Comparison of ENCODE assay signal across 17 mouse cellular contexts in the genomic region with DNA sequence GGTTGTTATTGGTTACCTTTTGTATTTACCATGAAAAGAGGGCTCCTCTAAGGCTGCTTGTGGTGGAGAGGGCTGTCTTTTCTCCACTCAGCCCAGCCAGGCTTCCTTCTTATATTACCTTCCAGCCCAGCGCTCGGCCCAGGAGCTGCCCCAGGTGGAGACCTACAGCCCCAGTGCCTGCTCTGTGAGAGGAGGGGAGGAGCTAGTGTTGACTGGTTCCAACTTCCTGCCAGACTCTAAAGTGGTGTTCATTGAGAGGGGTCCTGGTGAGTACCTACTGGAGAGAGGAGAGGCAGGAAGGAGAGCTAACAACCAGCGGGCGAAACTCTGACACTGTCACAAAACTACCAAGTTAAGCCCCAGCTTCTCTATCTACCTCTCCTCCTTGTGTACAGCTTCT. TPM values are rescaled to one million over a fixed set of nuclear protein-coding genes. Genes with fewer than 3 reads are reported as not detected.
"Had no signal": no experiment of that assay in that cellular context is flagged by ENCODE, and none has a peak within 500 bp of the region (broad histone marks: within the 10 kb centered on the region; RNA-seq: fewer than 3 reads in every experiment).

No protein-coding gene starts in this region.

- H3K36me3 ChIP-seq: liver, embryonic 15.5 days; midbrain, embryonic 12.5 days; neural tube, embryonic 13.5 days had no signal

- H3K9ac ChIP-seq: liver, embryonic 15.5 days; lung, embryonic 15.5 days; midbrain, embryonic 12.5 days; neural tube, embryonic 13.5 days; stomach, embryonic 15.5 days had no signal

- H3K4me3 ChIP-seq: left cerebral cortex, adult 2 months; limb, embryonic 10.5 days; liver, embryonic 15.5 days; lung, embryonic 15.5 days; midbrain, embryonic 12.5 days; neural tube, embryonic 13.5 days; stomach, embryonic 15.5 days had no signal

- ATAC-seq: inflammation-experienced regulatory T-cells, adult 6 months; intestine, postnatal 0 days; midbrain, embryonic 16.5 days had no signal

- DNase-seq: kidney, adult 8-10 months; kidney, postnatal 36 days; retina, postnatal 1 day; right cerebral cortex, postnatal 4 days; thymus, postnatal 25 days had no signal

- H3K9me3 ChIP-seq: limb, embryonic 10.5 days; liver, embryonic 15.5 days; lung, embryonic 15.5 days; midbrain, embryonic 12.5 days; neural tube, embryonic 13.5 days; stomach, embryonic 15.5 days had no signal

- H3K4me2 ChIP-seq: liver, embryonic 11.5 days; liver, embryonic 15.5 days; lung, embryonic 15.5 days; midbrain, embryonic 12.5 days; neural tube, embryonic 13.5 days; stomach, embryonic 15.5 days had no signal

- H3K27me3 ChIP-seq: lung, embryonic 15.5 days; stomach, embryonic 15.5 days had no signal

- H3K27ac ChIP-seq: left cerebral cortex, adult 2 months; limb, embryonic 10.5 days; liver, embryonic 15.5 days; lung, embryonic 15.5 days; midbrain, embryonic 12.5 days; neural tube, embryonic 13.5 days; stomach, embryonic 15.5 days had no signal

RNA-seq across cellular contexts. Expression of a gene that starts 7.4 kb away (rescaled TPM):
- total RNA-seq: megakaryocyte-erythroid progenitor cell, adult 5-6 weeks had no signal
- polyA plus RNA-seq: inflammation-experienced regulatory T-cells, adult 6 months had no signal

RNA-seq across cellular contexts. Expression of a gene that starts 46.4 kb away (rescaled TPM):
- total RNA-seq: megakaryocyte-erythroid progenitor cell, adult 5-6 weeks had no signal

RNA-seq across cellular contexts. Expression of a gene that starts 53.9 kb away (rescaled TPM):
- total RNA-seq: megakaryocyte-erythroid progenitor cell, adult 5-6 weeks had no signal
